Mouse (Mus musculus) small intestine, adult 2 months (tissue): ENCODE results near the gene Uvrag.

Source experiments
- CTCF ChIP-seq: fragments of 200-500 bp; IDR thresholded peaks from 2 replicates; pipeline ENCODE4 v1.5.1; 2012; ENCODE audit warnings: low read depth, mild to moderate bottlenecking, control low read depth, inconsistent platforms, low read length, moderate library complexity, mixed read lengths; ENCODE audit not compliant: insufficient replicate concordance, insufficient read length; ENCODE audit errors: extremely low read depth
- POLR2A ChIP-seq: fragments of 200-500 bp; IDR thresholded peaks from 2 replicates; pipeline ENCODE4 v1.6.1; 2012; ENCODE audit warnings: low read depth, mild to moderate bottlenecking, control low read depth, inconsistent platforms, low read length, moderate library complexity

- TF ChIP-seq CTCF = peak; percentile 56; the same call in 1 of the 2 replicates
- no peak for TF ChIP-seq POLR2A
Measured at GRCm38 (mm10) chr7:99073734-99074372, 67.1 kb downstream of the Uvrag start.
